Mouse (Mus musculus) cerebellum, postnatal 14 days (tissue): ENCODE results near the gene Zbtb4.

Source experiments
- DNase-seq, 2 experiments: peaks; one replicate each; pipeline ENCODE4 v3.0.0; 2021; ENCODE audit warnings: mixed read lengths in 2 of 2

The Zbtb4 gene

GRCm38 (mm10) chr11:69766126-69766609 is 456 bp downstream of the Zbtb4 start:
- peak; percentile 81 to 83 for DNase-seq

GRCm38 (mm10) chr11:69766872-69767624 is 1.3 kb downstream of the Zbtb4 start:
- no peak for DNase-seq

- DNase-seq, result no peak
These were observed 1.9 kb downstream of the Zbtb4 start for GRCm38 (mm10) chr11:69767625-69767909.

GRCm38 (mm10) chr11:69774961-69775360 is 9.2 kb downstream of the Zbtb4 start:
- no peak for DNase-seq

- peak; percentile 51 to 66 for DNase-seq
These were observed 10.0 kb downstream of the Zbtb4 start for GRCm38 (mm10) chr11:69775716-69776115.

GRCm38 (mm10) chr11:69776488-69776887 is 10.8 kb downstream of the Zbtb4 start:
- no peak for DNase-seq

GRCm38 (mm10) chr11:69777504-69778257 is 12.0 kb downstream of the Zbtb4 start:
- DNase-seq, result no peak

GRCm38 (mm10) chr11:69778258-69778982 is 12.7 kb downstream of the Zbtb4 start:
- DNase-seq, result peak; percentile 61 to 76

- DNase-seq, result no peak
These were observed 13.3 kb downstream of the Zbtb4 start for GRCm38 (mm10) chr11:69778985-69779384.

GRCm38 (mm10) chr11:69781828-69782227 is 16.1 kb downstream of the Zbtb4 start:
- DNase-seq, result no peak

- DNase-seq, result no peak
These were observed 19.1 kb downstream of the Zbtb4 start for GRCm38 (mm10) chr11:69784793-69785272.

GRCm38 (mm10) chr11:69787306-69787705 is 21.6 kb downstream of the Zbtb4 start:
- no peak for DNase-seq

- no peak for DNase-seq
These were observed 23.7 kb downstream of the Zbtb4 start for GRCm38 (mm10) chr11:69789431-69789830.

GRCm38 (mm10) chr11:69791420-69791819 is 25.7 kb downstream of the Zbtb4 start:
- no peak for DNase-seq

GRCm38 (mm10) chr11:69793429-69793828 is 27.7 kb downstream of the Zbtb4 start:
- no peak for DNase-seq

- peak; percentile 93 for DNase-seq
These were observed 29.7 kb downstream of the Zbtb4 start, which contains the start of gene Chrnb1 for GRCm38 (mm10) chr11:69795168-69795982. Gene Chrnb1, minus strand, starts transcription at chr11:69795943.

- DNase-seq, result no peak
These were observed 30.3 kb downstream of the Zbtb4 start for GRCm38 (mm10) chr11:69795983-69796435.

GRCm38 (mm10) chr11:69797924-69798323 is 32.2 kb downstream of the Zbtb4 start:
- DNase-seq, result no peak

- DNase-seq, result peak in 1 of 2 experiments; percentile 57
These were observed 33.9 kb downstream of the Zbtb4 start for GRCm38 (mm10) chr11:69799394-69800137.

GRCm38 (mm10) chr11:69800138-69800391 is 34.4 kb downstream of the Zbtb4 start:
- DNase-seq, result peak; percentile 71 to 85

- DNase-seq, result peak; percentile 69 to 84
These were observed 34.9 kb downstream of the Zbtb4 start for GRCm38 (mm10) chr11:69800392-69801197.
